Mouse (Mus musculus) kidney, embryonic 15.5 days (tissue): ENCODE results near the gene Furin. TPM values are rescaled to one million over a fixed set of nuclear protein-coding genes. Genes with fewer than 3 reads are reported as not detected.

Experiments
- ATAC-seq: fragments of 200-750 bp; cut with Nextera tagmentation; replicated peaks from 2 replicates; pipeline ENCODE4 v1.8.0; 2017; ENCODE audit warnings: moderate TSS enrichment; ENCODE audit not compliant: low FRiP score
- H3K27ac ChIP-seq: fragments of 300-500 bp; sonication (generic); 2 replicates; pipeline ENCODE4 v1.5.1; 2015; ENCODE audit warnings: mild to moderate bottlenecking, inconsistent platforms
- H3K27me3 ChIP-seq: fragments of 300-500 bp; sonication (generic); 2 replicates; pipeline ENCODE4 v1.6.1; 2015; ENCODE audit warnings: inconsistent platforms
- H3K36me3 ChIP-seq: fragments of 300-500 bp; sonication (generic); 2 replicates; pipeline ENCODE4 v1.6.1; 2015; ENCODE audit warnings: inconsistent platforms
- H3K4me1 ChIP-seq: fragments of 300-500 bp; sonication (generic); 2 replicates; pipeline ENCODE4 v1.6.1; 2015; ENCODE audit warnings: inconsistent platforms
- H3K4me2 ChIP-seq: fragments of 300-500 bp; sonication (generic); 2 replicates; pipeline ENCODE4 v1.6.1; 2015; ENCODE audit warnings: moderate library complexity, mild to moderate bottlenecking, inconsistent platforms
- H3K4me3 ChIP-seq: fragments of 300-500 bp; sonication (generic); replicated peaks from 2 replicates; pipeline ENCODE4 v1.5.1; 2015; ENCODE audit warnings: mild to moderate bottlenecking, inconsistent platforms
- H3K9ac ChIP-seq: fragments of 300-500 bp; sonication (generic); 2 replicates; pipeline ENCODE4 v1.6.1; 2015; ENCODE audit warnings: mild to moderate bottlenecking, inconsistent platforms
- H3K9me3 ChIP-seq: fragments of 300-500 bp; sonication (generic); replicated peaks from 2 replicates; pipeline ENCODE4 v1.6.1; 2016; ENCODE audit warnings: inconsistent platforms
- WGBS: fragments of 180-500 bp; shearing (Covaris S2); methylation state at CpG from one replicate; pipeline ENCODE4 v1.1.7; 2015; ENCODE audit warnings: mixed read lengths; 5-methylcytosine and 5-hydroxymethylcytosine counted together
- polyA plus RNA-seq: library from polyadenylated mRNA; unstranded; fragments of >200 nt; fragmentation: Nextera tagmentation; extraction: Ambion mirVana; gene quantifications from 2 replicates; pipeline ENCODE4 v1.2.1, GENCODE M21; 2015

Gene Furin
- polyA plus RNA-seq, 1 experiment from 2014 or later = 13.5 TPM

GRCm38 (mm10) chr7:80376192-80376591 is 29.0 kb downstream of the Furin start:
- ATAC-seq = no peak
- H3K27ac ChIP-seq = no peak overlapping the region
- WGBS = 75% methylated on average over 10 of the region's 10 CpGs
- H3K4me1 ChIP-seq = peaks cover 11% of the 10 kb centered on the region
- no peaks in the 10 kb centered on the region for H3K9me3 ChIP-seq
- H3K4me2 ChIP-seq = no peak overlapping the region
- no peak overlapping the region for H3K9ac ChIP-seq
- H3K27me3 ChIP-seq = no peaks in the 10 kb centered on the region
- no peak overlapping the region for H3K4me3 ChIP-seq
- H3K36me3 ChIP-seq = peaks cover 15% of the 10 kb centered on the region

GRCm38 (mm10) chr7:80375376-80376039 is 29.7 kb downstream of the Furin start:
- Histone ChIP-seq H3K9me3 (no peaks in the 10 kb centered on the region), H3K27me3 (no peaks in the 10 kb centered on the region), H3K4me3 (no peak overlapping the region), H3K27ac (no peak overlapping the region), H3K4me2 (no peak overlapping the region), H3K9ac (no peak overlapping the region), H3K4me1 (peaks cover 11% of the 10 kb centered on the region), H3K36me3 (peaks cover 14% of the 10 kb centered on the region)
- 64% methylated on average over 9 of the region's 9 CpGs for WGBS
- no peak for ATAC-seq

GRCm38 (mm10) chr7:80374733-80375132 is 30.5 kb downstream of the Furin start:
- ATAC-seq = no peak

GRCm38 (mm10) chr7:80374280-80374679 is 31.0 kb downstream of the Furin start:
- Histone ChIP-seq H3K9ac (no peak overlapping the region), H3K27me3 (no peaks in the 10 kb centered on the region), H3K9me3 (no peaks in the 10 kb centered on the region), H3K4me3 (no peak overlapping the region), H3K27ac (no peak overlapping the region), H3K4me1 (peaks cover 22% of the 10 kb centered on the region), H3K4me2 (no peak overlapping the region), H3K36me3 (0 out of 2 replicates have a peak, but pooled peaks cover 5% of the 10 kb centered on the region)
- no peak for ATAC-seq
- WGBS = 56% methylated on average over 3 of the region's 3 CpGs

More at GRCm38 (mm10) chr7:80374733-80375132, 30.5 kb downstream of the Furin start:
- H3K27me3 ChIP-seq = no peaks in the 10 kb centered on the region
- H3K4me3 ChIP-seq = no peak overlapping the region
- WGBS = 83% methylated on average over 3 of the region's 3 CpGs
- H3K4me1 ChIP-seq = peaks cover 17% of the 10 kb centered on the region
- H3K27ac ChIP-seq = no peak overlapping the region
- no peak overlapping the region for H3K9ac ChIP-seq
- H3K9me3 ChIP-seq = no peaks in the 10 kb centered on the region
- H3K4me2 ChIP-seq = no peak overlapping the region
- 0 out of 2 replicates have a peak, but pooled peaks cover 6% of the 10 kb centered on the region for H3K36me3 ChIP-seq

GRCm38 (mm10) chr7:80373850-80374249 is 31.4 kb downstream of the Furin start:
- WGBS = 82% methylated on average over 12 of the region's 12 CpGs
- Histone ChIP-seq H3K4me1 (peaks cover 26% of the 10 kb centered on the region), H3K27me3 (no peaks in the 10 kb centered on the region), H3K36me3 (0 out of 2 replicates have a peak, but pooled peaks cover 4% of the 10 kb centered on the region), H3K9ac (no peak overlapping the region), H3K4me3 (no peak overlapping the region), H3K4me2 (no peak overlapping the region), H3K27ac (no peak overlapping the region), H3K9me3 (no peaks in the 10 kb centered on the region)
- no peak for ATAC-seq

GRCm38 (mm10) chr7:80373352-80373751 is 31.9 kb downstream of the Furin start:
- 80% methylated on average over 4 of the region's 4 CpGs for WGBS
- Histone ChIP-seq H3K36me3 (peaks cover 4% of the 10 kb centered on the region), H3K27ac (no peak overlapping the region), H3K4me1 (peaks cover 31% of the 10 kb centered on the region), H3K27me3 (no peaks in the 10 kb centered on the region), H3K9me3 (no peaks in the 10 kb centered on the region), H3K4me3 (no peak overlapping the region), H3K4me2 (no peak overlapping the region), H3K9ac (no peak overlapping the region)
- ATAC-seq = no peak

GRCm38 (mm10) chr7:80372667-80373066 is 32.6 kb downstream of the Furin start:
- no peak overlapping the region for H3K4me2 ChIP-seq
- ATAC-seq = no peak
- H3K9ac ChIP-seq = no peak overlapping the region
- no peaks in the 10 kb centered on the region for H3K27me3 ChIP-seq
- peaks cover 11% of the 10 kb centered on the region for H3K36me3 ChIP-seq
- WGBS = 55% methylated on average over 2 of the region's 2 CpGs
- H3K4me3 ChIP-seq = no peak overlapping the region
- H3K27ac ChIP-seq = no peak overlapping the region
- peaks cover 33% of the 10 kb centered on the region for H3K4me1 ChIP-seq
- H3K9me3 ChIP-seq = no peaks in the 10 kb centered on the region

GRCm38 (mm10) chr7:80372166-80372565 is 33.1 kb downstream of the Furin start:
- H3K4me2 ChIP-seq = no peak overlapping the region
- H3K27ac ChIP-seq = no peak overlapping the region
- no peak overlapping the region for H3K9ac ChIP-seq
- no peaks in the 10 kb centered on the region for H3K9me3 ChIP-seq
- peaks cover 16% of the 10 kb centered on the region for H3K36me3 ChIP-seq
- no peak overlapping the region for H3K4me3 ChIP-seq
- 88% methylated on average over 3 of the region's 3 CpGs for WGBS
- H3K27me3 ChIP-seq = no peaks in the 10 kb centered on the region
- ATAC-seq = no peak
- H3K4me1 ChIP-seq = peaks cover 33% of the 10 kb centered on the region

GRCm38 (mm10) chr7:80371041-80371751 is 34.0 kb downstream of the Furin start, which contains the start of gene Man2a2:
Man2a2 (minus strand) TSS chr7:80371375.
- peak within 1 kb of the TSS; percentile 89 for H3K9ac ChIP-seq
- H3K4me3 ChIP-seq = peak within 1 kb of the TSS; percentile 90
- no peaks in the 10 kb centered on the region for H3K27me3 ChIP-seq
- under 1% methylated on average over 81 of the region's 86 CpGs for WGBS
- peaks cover 33% of the 10 kb centered on the region for H3K4me1 ChIP-seq
- H3K36me3 ChIP-seq = peaks cover 25% of the 10 kb centered on the region
- ATAC-seq = peak; percentile 70
- no peaks in the 10 kb centered on the region for H3K9me3 ChIP-seq
- H3K27ac ChIP-seq = peak within 1 kb of the TSS; percentile 92
- peak within 1 kb of the TSS; percentile 88 for H3K4me2 ChIP-seq

GRCm38 (mm10) chr7:80370649-80371040 is 34.6 kb downstream of the Furin start:
- Histone ChIP-seq H3K27ac (peak overlapping the region; percentile 92), H3K27me3 (no peaks in the 10 kb centered on the region), H3K4me3 (peak overlapping the region; percentile 90), H3K4me1 (peaks cover 30% of the 10 kb centered on the region), H3K4me2 (peak overlapping the region; percentile 88), H3K9ac (peak overlapping the region; percentile 89), H3K36me3 (peaks cover 31% of the 10 kb centered on the region), H3K9me3 (no peaks in the 10 kb centered on the region)
- 0% methylated on average over 30 of the region's 31 CpGs for WGBS
- ATAC-seq = peak; percentile 70

GRCm38 (mm10) chr7:80369967-80370431 is 35.2 kb downstream of the Furin start:
- Histone ChIP-seq H3K27ac (peak overlapping the region; percentile 92), H3K4me3 (peak overlapping the region; percentile 90), H3K4me2 (peak overlapping the region; percentile 88), H3K36me3 (peaks cover 32% of the 10 kb centered on the region), H3K4me1 (peaks cover 26% of the 10 kb centered on the region), H3K9ac (peak overlapping the region; percentile 89), H3K9me3 (no peaks in the 10 kb centered on the region), H3K27me3 (no peaks in the 10 kb centered on the region)
- ATAC-seq = peak; percentile 41; the same call in 1 of the 2 replicates
- WGBS = 21% methylated on average over 4 of the region's 4 CpGs

- Histone ChIP-seq H3K9me3 (no peaks in the 10 kb centered on the region), H3K4me2 (peak overlapping the region; percentile 88), H3K36me3 (peaks cover 38% of the 10 kb centered on the region), H3K27ac (no peak overlapping the region; the same call in 1 of the 2 replicates), H3K4me3 (no peak overlapping the region; the same call in 1 of the 2 replicates), H3K9ac (no peak overlapping the region), H3K4me1 (peaks cover 26% of the 10 kb centered on the region), H3K27me3 (no peaks in the 10 kb centered on the region)
- WGBS = 68% methylated on average over 5 of the region's 5 CpGs
- no peak for ATAC-seq
Observed at GRCm38 (mm10) chr7:80369461-80369860, 35.8 kb downstream of the Furin start.
